Mouse (Mus musculus): Measurements from ENCODE around the gene Defb43. TPM values are rescaled to one million over a fixed set of nuclear protein-coding genes. Genes with fewer than 3 reads are reported as not detected.
A peak's percentile ranks its signal among the peaks of the same experiment; 100 is the strongest.

Gene Defb43
- polyA plus RNA-seq (2014; fragmentation: Nextera tagmentation; extraction: Ambion mirVana), result not detected in 2 replicates

DNA sequence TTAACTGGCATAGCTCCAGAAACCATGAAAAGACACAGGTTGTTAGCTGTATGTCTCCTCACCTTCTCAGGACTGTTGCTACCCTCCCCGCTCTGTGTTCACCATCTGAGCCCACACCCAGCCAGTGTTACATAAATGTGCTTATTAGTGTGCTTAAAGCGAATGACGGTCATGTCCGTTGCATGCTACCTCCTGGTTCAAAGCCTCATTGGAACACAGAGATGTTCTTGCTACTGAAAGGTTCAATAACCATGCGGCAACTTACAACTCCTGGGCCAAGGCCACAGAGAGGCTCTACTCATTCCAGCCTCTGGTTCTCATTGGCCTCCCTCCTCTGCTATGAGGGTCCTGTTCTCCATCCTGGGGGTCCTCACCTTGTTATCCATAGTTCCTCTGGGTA lies at the start of gene Defb43:
Gene Defb43 (plus strand): TSS at position 301 of the 400 bp plus-strand sequence.
- TF ChIP-seq CTCF (IDR thresholded peaks at IDR 0.05; ENCODE audit: low read depth), result no peak
- Histone ChIP-seq H3K27me3 (ENCODE audit: insufficient read depth, low read length) (no peaks in the 10 kb centered on the region), H3K4me2 (no peak within 1 kb of the TSS), H3K9ac (no peak within 1 kb of the TSS), H3K27ac (ENCODE audit: low read depth) (no peak within 1 kb of the TSS), H3K9me3 (ENCODE audit: low read depth, low read length) (no peaks in the 10 kb centered on the region), H3K4me1 (ENCODE audit: insufficient read depth) (no peaks in the 10 kb centered on the region), H3K4me3 (ENCODE audit: low read depth, low read length) (no peak within 1 kb of the TSS), H3K36me3 (ENCODE audit: insufficient read depth) (no peaks in the 10 kb centered on the region)
- WGBS, result 93% methylated on average over 5 of the region's 5 CpGs
- ATAC-seq (ENCODE audit: insufficient read depth) (no peak), DNase-seq (no peak)

DNA sequence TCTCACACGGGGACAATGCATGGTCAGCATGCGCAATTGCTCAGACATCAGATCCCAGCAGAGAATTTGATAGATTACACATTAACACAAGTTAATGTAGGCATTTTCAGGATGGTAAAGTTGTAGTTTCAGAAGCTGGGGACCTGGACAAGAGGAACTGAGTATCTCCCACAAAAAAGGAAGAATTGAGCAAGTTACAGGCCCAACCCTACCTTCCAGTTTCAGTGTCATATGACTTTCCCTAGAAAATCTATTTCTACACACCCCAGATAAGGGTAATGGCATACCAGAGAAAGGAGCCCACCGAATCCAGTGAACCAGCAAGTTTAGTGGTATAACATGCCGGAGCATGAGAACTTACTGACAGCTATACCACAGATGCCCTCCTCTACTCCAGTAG lies 47.9 kb upstream of the Defb43 start:
- 84% methylated on average over 4 of the region's 4 CpGs for WGBS
- no peak overlapping the region for H3K27ac ChIP-seq (ENCODE audit: low read depth)
- TF ChIP-seq CTCF (IDR thresholded peaks at IDR 0.05; ENCODE audit: low read depth), result no peak

GRCm38 (mm10) chr14:62965342-62965741 lies 46.2 kb upstream of the Defb43 start:
- Histone ChIP-seq H3K36me3 (ENCODE audit: insufficient read depth) (no peaks in the 10 kb centered on the region), H3K4me3 (ENCODE audit: low read depth, low read length) (peak overlapping the region; percentile 20; the same call in 1 of the 2 replicates), H3K27me3 (ENCODE audit: insufficient read depth, low read length) (no peaks in the 10 kb centered on the region), H3K27ac (ENCODE audit: low read depth) (no peak overlapping the region), H3K9me3 (ENCODE audit: low read depth, low read length) (no peaks in the 10 kb centered on the region), H3K4me1 (ENCODE audit: insufficient read depth) (no peaks in the 10 kb centered on the region), H3K4me2 (peak overlapping the region; percentile 54; the same call in 1 of the 2 replicates), H3K9ac (no peak overlapping the region; the same call in 1 of the 2 replicates)
- ATAC-seq (ENCODE audit: insufficient read depth), result no peak
- 70% methylated on average over 5 of the region's 5 CpGs for WGBS
- peak; percentile 7 for DNase-seq
- peak; percentile 38 for TF ChIP-seq CTCF (IDR thresholded peaks at IDR 0.05; ENCODE audit: low read depth)

More for the DNA sequence above, 47.9 kb upstream of the Defb43 start:
- DNase-seq (no peak), ATAC-seq (ENCODE audit: insufficient read depth) (no peak)
- H3K4me2 ChIP-seq, result no peak overlapping the region
- no peak overlapping the region for H3K9ac ChIP-seq
- H3K4me1 ChIP-seq (ENCODE audit: insufficient read depth), result no peaks in the 10 kb centered on the region
- H3K9me3 ChIP-seq (ENCODE audit: low read depth, low read length), result no peaks in the 10 kb centered on the region
- no peak overlapping the region for H3K4me3 ChIP-seq (ENCODE audit: low read depth, low read length)
- no peaks in the 10 kb centered on the region for H3K27me3 ChIP-seq (ENCODE audit: insufficient read depth, low read length)
- peaks cover 2% of the 10 kb centered on the region; the same call in 1 of the 2 replicates for H3K36me3 ChIP-seq (ENCODE audit: insufficient read depth)

DNA sequence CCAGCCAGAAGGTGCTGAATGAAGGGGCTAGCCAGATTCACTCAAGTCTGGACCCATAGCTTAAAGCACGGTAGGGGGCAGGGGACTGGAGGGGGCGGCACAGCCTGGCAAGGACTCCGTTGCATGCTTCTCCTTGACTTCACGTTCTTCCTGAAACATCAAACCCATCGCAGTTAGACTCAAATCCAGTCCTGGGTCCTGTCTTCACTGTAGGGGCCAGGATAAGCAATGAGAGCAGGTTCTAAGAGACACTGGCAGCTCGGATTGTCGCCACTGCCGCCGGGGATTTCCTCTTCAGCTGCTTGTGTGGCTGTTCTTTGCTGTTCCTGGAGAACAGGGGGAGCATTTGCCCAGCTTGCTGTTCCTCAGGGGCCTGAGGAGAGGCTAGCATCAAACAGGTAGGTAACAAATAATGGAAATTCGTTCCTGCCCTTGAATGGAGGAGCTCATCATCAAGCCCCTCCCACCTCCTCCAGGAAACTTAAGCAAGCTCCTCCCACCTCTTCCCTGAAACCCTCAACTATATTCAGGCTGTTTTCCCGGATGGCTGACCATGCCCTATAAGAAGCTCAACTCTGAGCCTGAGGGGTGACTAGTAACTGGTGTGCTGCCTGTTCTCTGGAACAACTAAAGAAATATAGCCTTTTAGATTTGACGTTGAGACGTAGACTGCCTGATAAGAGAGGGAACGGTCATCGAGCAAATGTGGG lies 45.6 kb upstream of the Defb43 start:
- Histone ChIP-seq H3K27ac (ENCODE audit: low read depth) (no peak overlapping the region), H3K27me3 (ENCODE audit: insufficient read depth, low read length) (no peaks in the 10 kb centered on the region), H3K4me1 (ENCODE audit: insufficient read depth) (no peaks in the 10 kb centered on the region), H3K4me3 (ENCODE audit: low read depth, low read length) (peak overlapping the region; percentile 20), H3K36me3 (ENCODE audit: insufficient read depth) (no peaks in the 10 kb centered on the region), H3K4me2 (peak overlapping the region; percentile 54), H3K9me3 (ENCODE audit: low read depth, low read length) (no peaks in the 10 kb centered on the region), H3K9ac (peak overlapping the region; percentile 18)
- DNase-seq (peak; percentile 57), ATAC-seq (ENCODE audit: insufficient read depth) (no peak)
- no peak for TF ChIP-seq CTCF (IDR thresholded peaks at IDR 0.05; ENCODE audit: low read depth)
- 23% methylated on average over 15 of the region's 15 CpGs for WGBS

- no peaks in the 10 kb centered on the region for H3K9me3 ChIP-seq (ENCODE audit: low read depth, low read length)
- H3K27me3 ChIP-seq (ENCODE audit: insufficient read depth, low read length), result no peaks in the 10 kb centered on the region
- 10% methylated on average over 5 of the region's 5 CpGs for WGBS
- DNase-seq (peak; percentile 81), ATAC-seq (ENCODE audit: insufficient read depth) (no peak)
- H3K36me3 ChIP-seq (ENCODE audit: insufficient read depth), result no peaks in the 10 kb centered on the region
- H3K27ac ChIP-seq (ENCODE audit: low read depth), result no peak overlapping the region
- H3K4me3 ChIP-seq (ENCODE audit: low read depth, low read length), result no peak overlapping the region
- TF ChIP-seq CTCF (IDR thresholded peaks at IDR 0.05; ENCODE audit: low read depth), result peak; percentile 70
- no peak overlapping the region for H3K4me2 ChIP-seq
- no peak overlapping the region for H3K9ac ChIP-seq
- H3K4me1 ChIP-seq (ENCODE audit: insufficient read depth), result no peaks in the 10 kb centered on the region
Measured at GRCm38 (mm10) chr14:62975046-62975445, 36.5 kb upstream of the Defb43 start.

DNA sequence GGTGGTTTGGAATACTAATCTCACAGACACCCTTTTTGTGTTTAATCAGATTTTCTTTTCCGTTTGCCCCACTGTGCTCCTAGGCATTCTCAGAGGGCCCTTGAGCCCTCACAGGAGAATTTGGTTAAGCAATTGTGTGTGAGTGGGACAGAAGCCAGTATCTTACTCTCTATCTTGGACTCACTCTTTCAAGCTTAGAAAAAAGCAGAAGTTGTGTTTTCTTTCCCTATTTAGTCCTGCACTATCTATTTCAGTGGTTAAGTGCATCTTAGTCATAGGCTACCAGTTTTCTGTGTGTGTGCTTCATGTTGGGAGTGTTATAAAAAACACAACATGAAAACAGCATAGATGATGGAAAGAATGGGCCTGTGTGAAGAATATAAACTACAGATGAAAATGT lies 31.8 kb upstream of the Defb43 start:
- no peaks in the 10 kb centered on the region for H3K36me3 ChIP-seq (ENCODE audit: insufficient read depth)
- no peaks in the 10 kb centered on the region for H3K4me1 ChIP-seq (ENCODE audit: insufficient read depth)
- WGBS, result 64% methylated on average over 1 of the region's 1 CpGs
- H3K9ac ChIP-seq, result no peak overlapping the region
- H3K27ac ChIP-seq (ENCODE audit: low read depth), result no peak overlapping the region
- H3K9me3 ChIP-seq (ENCODE audit: low read depth, low read length), result no peaks in the 10 kb centered on the region
- no peak overlapping the region for H3K4me2 ChIP-seq
- no peak for ATAC-seq (ENCODE audit: insufficient read depth)
- H3K27me3 ChIP-seq (ENCODE audit: insufficient read depth, low read length), result no peaks in the 10 kb centered on the region
- DNase-seq, result no peak
- TF ChIP-seq CTCF (IDR thresholded peaks at IDR 0.05; ENCODE audit: low read depth), result no peak
- no peak overlapping the region for H3K4me3 ChIP-seq (ENCODE audit: low read depth, low read length)

DNA sequence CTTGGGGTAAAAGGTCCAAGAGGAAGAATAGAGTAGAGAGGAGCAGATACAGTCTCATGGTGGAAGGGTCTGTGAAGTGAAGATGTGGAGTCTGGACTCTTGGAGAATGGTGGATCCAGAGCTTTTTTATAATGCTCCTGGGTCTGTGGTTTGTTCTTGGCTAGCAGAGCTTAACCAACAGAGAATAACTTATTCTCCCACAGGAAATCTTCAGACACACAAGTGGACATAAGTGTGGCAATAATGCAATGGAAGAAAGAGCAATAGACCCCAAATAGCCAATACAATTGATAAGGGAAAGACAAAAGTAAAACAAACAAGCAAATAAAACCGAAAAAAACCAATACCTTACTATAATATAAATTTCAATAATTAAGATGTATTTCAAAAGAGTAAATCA lies 27.2 kb upstream of the Defb43 start, which contains the start of gene Defb48:
Gene Defb48 (minus strand): TSS at position 101 of the 400 bp plus-strand sequence.
- ATAC-seq (ENCODE audit: insufficient read depth) (no peak), DNase-seq (no peak)
- H3K4me3 ChIP-seq (ENCODE audit: low read depth, low read length), result no peak within 1 kb of the TSS
- H3K9me3 ChIP-seq (ENCODE audit: low read depth, low read length), result no peaks in the 10 kb centered on the region
- no peaks in the 10 kb centered on the region for H3K36me3 ChIP-seq (ENCODE audit: insufficient read depth)
- H3K4me2 ChIP-seq, result no peak within 1 kb of the TSS
- no peaks in the 10 kb centered on the region for H3K4me1 ChIP-seq (ENCODE audit: insufficient read depth)
- no peak within 1 kb of the TSS for H3K27ac ChIP-seq (ENCODE audit: low read depth)
- no peak for TF ChIP-seq CTCF (IDR thresholded peaks at IDR 0.05; ENCODE audit: low read depth)
- no peaks in the 10 kb centered on the region for H3K27me3 ChIP-seq (ENCODE audit: insufficient read depth, low read length)
- H3K9ac ChIP-seq, result no peak within 1 kb of the TSS
- 59% methylated on average over 1 of the region's 1 CpGs for WGBS

All from lung, embryonic 14.5 days (tissue).